ENCODE assay signal across 7 mouse cellular contexts in genomic region chr7:66387813-66388521, GRCm38 (mm10). TPM values are rescaled to one million over a fixed set of nuclear protein-coding genes. Genes with fewer than 3 reads are reported as not detected.
DNase-seq lines count a peak whose midpoint lies in the region; ATAC-seq and TF ChIP-seq lines count a peak whose summit lies in the region.

Gene Lrrk1, minus strand, starts transcription at chr7:66388350.

- H3K9ac ChIP-seq in forebrain, embryonic 12.5 days = peak within 1 kb of the TSS; percentile 72

- DNase-seq in adrenal gland, adult (ENCODE audit: inconsistent age in 2 of 2, low spot score in 1 of 2) = peak; percentile 74 to 89
- peak; percentile 75 to 76 for DNase-seq in heart, postnatal 14 days
- peak; percentile 77 to 86 for DNase-seq in kidney, postnatal 4 days
- DNase-seq in spleen, postnatal 10 days (ENCODE audit: low spot score in 2 of 2) = peak; percentile 53 to 68

- no peaks in the 10 kb centered on the region for H3K36me3 ChIP-seq in E14TG2a.4 (ENCODE audit: insufficient read depth, low read length)
- no peaks in the 10 kb centered on the region for H3K36me3 ChIP-seq in forebrain, embryonic 12.5 days (replicated peaks)

- intact Hi-C loops in heart, postnatal 14 days (cut with DNase I) = loop anchor here (2.0 kb wide), 1 partner anchor 45 kb away; no protein-coding TSS in a partner anchor

- peaks cover 8% of the 10 kb centered on the region; the same call in 1 of the 2 replicates for H3K4me1 ChIP-seq in E14TG2a.4 (replicated peaks; ENCODE audit: low read depth, low read length)
- H3K4me1 ChIP-seq in forebrain, embryonic 12.5 days = peaks cover 18% of the 10 kb centered on the region; the same call in 1 of the 2 replicates

- TF ChIP-seq CTCF in E14TG2a.4 (conservative IDR thresholded peaks at IDR 0.05; ENCODE audit: low read length) = no peak

- peak within 1 kb of the TSS; percentile 78 for H3K4me3 ChIP-seq in E14TG2a.4 (replicated peaks; ENCODE audit: low read length)
- H3K4me3 ChIP-seq in forebrain, embryonic 12.5 days (replicated peaks) = peak within 1 kb of the TSS; percentile 61

- under 1% methylated on average over 58 of the region's 70 CpGs for WGBS in forebrain, embryonic 12.5 days

- peak; percentile 78 for ATAC-seq in forebrain, embryonic 12.5 days (ENCODE audit: low FRiP score)
- ATAC-seq in megakaryocyte progenitor cell, adult 5-6 weeks (replicated peaks; ENCODE audit: poor library complexity) = peak; percentile 67

- no peaks in the 10 kb centered on the region for H3K9me3 ChIP-seq in E14TG2a.4 (ENCODE audit: low read length)
- H3K9me3 ChIP-seq in forebrain, embryonic 12.5 days = no peaks in the 10 kb centered on the region

- peaks cover 50% of the 10 kb centered on the region for H3K27me3 ChIP-seq in E14TG2a.4 (ENCODE audit: insufficient read depth, low read length)
- H3K27me3 ChIP-seq in forebrain, embryonic 12.5 days = peaks cover 23% of the 10 kb centered on the region

- peak within 1 kb of the TSS; percentile 99 for H3K4me2 ChIP-seq in forebrain, embryonic 12.5 days

- peak within 1 kb of the TSS; percentile 36; the same call in 1 of the 2 replicates for H3K27ac ChIP-seq in forebrain, embryonic 12.5 days

RNA-seq across cellular contexts. Expression of gene Lrrk1, which starts in this region (rescaled TPM):
- 2.6 and 3.7 TPM in 2 replicates for polyA plus RNA-seq in forebrain, embryonic 12.5 days (2016; fragmentation: Nextera tagmentation; extraction: Ambion mirVana)
- 10 to 100 TPM in 1 of 2 experiments, 1 to 10 TPM in 1; 9.1 to 10.5 TPM for total RNA-seq in heart, postnatal 14 days (2021)
- 18.4 and 23.7 TPM in 2 replicates for total RNA-seq in megakaryocyte progenitor cell, adult 5-6 weeks (2015)
- total RNA-seq in megakaryocyte progenitor cell, adult 5-6 weeks (2017) = 13.4 and 20.3 TPM in 2 replicates

Comparison
In these comparisons a context has a peak if more than half of its experiments do, and no peak if none do; other contexts are left out.
1. Peak in every context shown above with its lines: DNase-seq, ATAC-seq, H3K4me3 ChIP-seq and H3K27ac ChIP-seq.